Comparison of ENCODE assay signal across 10 mouse cellular contexts in the genomic region with DNA sequence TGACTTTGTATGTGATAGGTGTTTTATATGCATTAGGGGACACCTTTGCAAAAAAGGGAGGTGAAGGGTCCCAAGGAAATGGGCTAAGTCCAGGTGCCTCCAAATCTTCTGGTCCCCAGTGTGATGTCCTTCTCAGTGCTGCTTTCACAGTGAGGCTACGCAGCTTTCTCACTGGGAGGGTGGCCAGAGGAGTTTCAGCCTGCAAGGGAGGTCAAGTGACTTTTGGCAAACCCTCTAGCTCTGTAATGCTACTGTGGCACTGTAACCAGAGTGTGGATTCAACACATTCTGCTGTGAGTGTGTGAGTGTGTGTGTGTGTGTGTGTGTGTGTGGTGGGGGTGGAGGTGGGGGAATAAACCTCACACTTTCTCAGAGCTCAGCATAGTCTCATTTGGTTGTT. TPM values are rescaled to one million over a fixed set of nuclear protein-coding genes. Genes with fewer than 3 reads are reported as not detected.
DNase-seq lines count a peak whose midpoint lies in the region.
"Had no signal": no experiment of that assay in that cellular context is flagged by ENCODE, and none has a peak within 500 bp of the region (broad histone marks: within the 10 kb centered on the region; RNA-seq: fewer than 3 reads in every experiment).

No protein-coding gene starts in this region.

- H3K4me1 ChIP-seq in midbrain, embryonic 10.5 days, result peaks cover 16% of the 10 kb centered on the region

- DNase-seq in cerebellum, postnatal 10 days, result peak; percentile 31 to 33
- no peak for DNase-seq in cerebellum, adult 9-10 months
- DNase-seq in testis, postnatal 10 days (ENCODE audit: low spot score), result peak; percentile 43
- DNase-seq in testis, postnatal 14 days (ENCODE audit: low spot score), result no peak
- peak; percentile 64 to 76 for DNase-seq in kidney, postnatal 25 days
- DNase-seq in thymus, postnatal 4 days, result no peak
- DNase-seq in left cerebral cortex, postnatal 10 days (ENCODE audit: extremely low spot score in 1 of 2, low spot score in 2 of 2), result no peak
- no peak for DNase-seq in midbrain, embryonic 10.5 days (ENCODE audit: low spot score)

- H3K27me3 ChIP-seq in midbrain, embryonic 10.5 days (ENCODE audit: low read depth, poor library complexity, severe bottlenecking), result no peaks in the 10 kb centered on the region
- H3K27me3 ChIP-seq: megakaryocyte, embryonic 14.5 days had no signal

- no peak overlapping the region for H3K4me3 ChIP-seq in midbrain, embryonic 10.5 days
- H3K4me3 ChIP-seq: hindbrain, embryonic 10.5 days; megakaryocyte, embryonic 14.5 days had no signal

- no peak overlapping the region for H3K27ac ChIP-seq in midbrain, embryonic 10.5 days (replicated peaks)
- H3K27ac ChIP-seq: hindbrain, embryonic 10.5 days had no signal

- H3K36me3 ChIP-seq in midbrain, embryonic 10.5 days, result peaks cover 33% of the 10 kb centered on the region

- intact Hi-C loops in left cerebral cortex, postnatal 10 days (cut with DNase I), result no loop called here

- H3K9me3 ChIP-seq in midbrain, embryonic 10.5 days (replicated peaks), result no peaks in the 10 kb centered on the region
- H3K9me3 ChIP-seq: hindbrain, embryonic 10.5 days; megakaryocyte, embryonic 14.5 days had no signal

- 87% methylated on average over 1 of the region's 1 CpGs for WGBS in midbrain, embryonic 10.5 days

RNA-seq across cellular contexts. Expression of a gene that starts 18.5 kb away (rescaled TPM):
- 10 to 100 TPM; 15.6 to 20.3 TPM for total RNA-seq in left cerebral cortex, postnatal 10 days (2021)
- polyA plus RNA-seq in midbrain, embryonic 10.5 days (2016; fragmentation: Nextera tagmentation; extraction: Ambion mirVana), result 24.7 and 28.9 TPM in 2 replicates

Comparison
In these comparisons a context has a peak if more than half of its experiments do, and no peak if none do; other contexts are left out.
1. DNase-seq: peak in cerebellum, postnatal 10 days (2 of 2), testis, postnatal 10 days (single experiment) and kidney, postnatal 25 days (2 of 2); none in cerebellum, adult 9-10 months (single experiment), testis, postnatal 14 days (single experiment), thymus, postnatal 4 days (single experiment), left cerebral cortex, postnatal 10 days (0 of 2) and midbrain, embryonic 10.5 days (single experiment).